Mouse (Mus musculus) embryonic fibroblast, embryonic 13.5 days (primary cell): ENCODE measurements at regions not wholly inside any gene's neighbourhood (a gene's known extent, or its start where the extent isn't known, plus 50 kb on each side); places are given as distances from the start of the nearest gene placed in this dataset.

Source experiments
- CTCF ChIP-seq: IDR thresholded peaks from 2 replicates; pipeline ENCODE4 v1.5.1; 2011; ENCODE audit warnings: mild to moderate bottlenecking, control low read depth, low read length, moderate library complexity, borderline replicate concordance; ENCODE audit not compliant: insufficient read depth
- POLR2A ChIP-seq: IDR thresholded peaks from 2 replicates; pipeline ENCODE4 v1.6.1; 2011; ENCODE audit warnings: low read depth, mild to moderate bottlenecking, control low read depth, low read length, moderate library complexity

GRCm38 (mm10) chr10:9090961-9091360, 205.1 kb upstream of the Sash1 start:
- no peak for TF ChIP-seq POLR2A
- no peak for TF ChIP-seq CTCF
